Mouse (Mus musculus) spleen, adult 2 months (tissue): ENCODE data around the gene Timm44. TPM values are rescaled to one million over a fixed set of nuclear protein-coding genes. Genes with fewer than 3 reads are reported as not detected.

ENCODE experiments used
- DNase-seq, 2 experiments: peaks; one replicate each; pipeline versions ENCODE4 v3.0.0 to v3.0.0-alpha.2; 2012 to 2021; ENCODE audit warnings: low spot score in 2 of 2, low read depth in 1 of 2
- H3K27ac ChIP-seq: fragments of 200-500 bp; 2 replicates; pipeline ENCODE4 v1.5.1; 2012; ENCODE audit warnings: low read length, inconsistent platforms; ENCODE audit not compliant: insufficient read depth
- H3K27me3 ChIP-seq: fragments of 200-500 bp; 2 replicates; pipeline ENCODE4 v1.6.1; 2012; ENCODE audit warnings: mild to moderate bottlenecking, moderate library complexity, low read length, inconsistent platforms; ENCODE audit not compliant: control insufficient read depth, insufficient read depth
- H3K36me3 ChIP-seq: fragments of 200-500 bp; 2 replicates; pipeline ENCODE4 v1.6.1; 2012; ENCODE audit warnings: mild to moderate bottlenecking, low read length, inconsistent platforms; ENCODE audit not compliant: control insufficient read depth, insufficient read depth
- H3K4me1 ChIP-seq: fragments of 200-500 bp; 2 replicates; pipeline ENCODE4 v1.6.1; 2011; ENCODE audit warnings: inconsistent platforms; ENCODE audit not compliant: control insufficient read depth, insufficient read depth, insufficient read length
- H3K4me3 ChIP-seq: fragments of 200-500 bp; 2 replicates; pipeline ENCODE4 v1.5.1; 2011; ENCODE audit warnings: mild to moderate bottlenecking, inconsistent platforms; ENCODE audit not compliant: insufficient read depth, insufficient read length; ENCODE audit errors: extremely low read depth
- CTCF ChIP-seq: fragments of 200-500 bp; IDR thresholded peaks from 2 replicates; pipeline ENCODE4 v1.5.1; 2011; ENCODE audit warnings: mild to moderate bottlenecking, inconsistent platforms; ENCODE audit not compliant: insufficient read depth, insufficient read length, insufficient replicate concordance; ENCODE audit errors: extremely low read depth
- POLR2A ChIP-seq: fragments of 200-500 bp; IDR thresholded peaks from 2 replicates; pipeline ENCODE4 v1.6.1; 2011; ENCODE audit warnings: low read depth, low read length, inconsistent platforms
- WGBS: fragments of 180-500 bp; shearing (Covaris S2); methylation state at CpG from one replicate; pipeline ENCODE4 v1.1.7; 2018; 5-methylcytosine and 5-hydroxymethylcytosine counted together
- polyA plus RNA-seq: library from polyadenylated mRNA; depleted of rRNA; stranded (reverse); fragments of >200 nt; gene quantifications from 2 replicates; pipeline ENCODE4 v1.2.3, GENCODE M21; 2012; rRNA removed

Timm44 gene
- 42.1 and 42.8 TPM in 2 replicates for polyA plus RNA-seq

- Histone ChIP-seq H3K27me3 (no peaks in the 10 kb centered on the region), H3K36me3 (peaks cover 5% of the 10 kb centered on the region; the same call in 1 of the 2 replicates), H3K4me3 (peak within 1 kb of the TSS; percentile 74), H3K27ac (peak within 1 kb of the TSS; percentile 61), H3K4me1 (peaks cover 4% of the 10 kb centered on the region; the same call in 1 of the 2 replicates)
- under 1% methylated on average over 39 of the region's 39 CpGs for WGBS
- peak; percentile 81 to 93 for DNase-seq
- TF ChIP-seq POLR2A = peak; percentile 58
- TF ChIP-seq CTCF = no peak
Measured at GRCm38 (mm10) chr8:4275275-4276110, at the start of gene Timm44. Gene Timm44, minus strand, starts transcription at chr8:4275913.

- Histone ChIP-seq H3K4me3 (peak within 1 kb of the TSS; percentile 80), H3K36me3 (peaks cover 2% of the 10 kb centered on the region; the same call in 1 of the 2 replicates), H3K4me1 (peaks cover 9% of the 10 kb centered on the region), H3K27me3 (no peaks in the 10 kb centered on the region), H3K27ac (peak within 1 kb of the TSS; percentile 80)
- WGBS = under 1% methylated on average over 77 of the region's 78 CpGs
- peak; percentile 91 to 95 for DNase-seq
- TF ChIP-seq POLR2A (peak; percentile 33), CTCF (no peak)
Measured at GRCm38 (mm10) chr8:4324983-4325750, 49.5 kb upstream of the Timm44 start, which contains the start of the genes Ccl25 and Elavl1. Gene Ccl25, plus strand, starts transcription at chr8:4325210. Gene Elavl1, minus strand, starts transcription at chr8:4325413.

- peak overlapping the region; percentile 79 for H3K27ac ChIP-seq
- TF ChIP-seq POLR2A = no peak
- TF ChIP-seq CTCF = no peak
- peaks cover 2% of the 10 kb centered on the region; the same call in 1 of the 2 replicates for H3K36me3 ChIP-seq
- DNase-seq = no peak
- H3K4me3 ChIP-seq = peak overlapping the region; percentile 70
- WGBS = under 1% methylated on average over 40 of the region's 42 CpGs
- peaks cover 9% of the 10 kb centered on the region for H3K4me1 ChIP-seq
- no peaks in the 10 kb centered on the region for H3K27me3 ChIP-seq
Measured at GRCm38 (mm10) chr8:4324525-4324924, 48.8 kb upstream of the Timm44 start.

- no peak for DNase-seq
- Histone ChIP-seq H3K27ac (no peak overlapping the region), H3K4me3 (peak overlapping the region; percentile 38)
Measured at GRCm38 (mm10) chr8:4323917-4324316, 48.2 kb upstream of the Timm44 start.

GRCm38 (mm10) chr8:4322470-4322869 is 46.8 kb upstream of the Timm44 start:
- Histone ChIP-seq H3K36me3 (no peaks in the 10 kb centered on the region; the same call in 1 of the 2 replicates), H3K4me3 (no peak overlapping the region), H3K27ac (no peak overlapping the region), H3K27me3 (no peaks in the 10 kb centered on the region), H3K4me1 (peaks cover 13% of the 10 kb centered on the region)
- 39% methylated on average over 2 of the region's 2 CpGs for WGBS
- no peak for TF ChIP-seq POLR2A
- TF ChIP-seq CTCF = peak; percentile 68; the same call in 1 of the 2 replicates
- DNase-seq = peak; percentile 62 to 80

More at GRCm38 (mm10) chr8:4323917-4324316, 48.2 kb upstream of the Timm44 start:
- H3K36me3 ChIP-seq = peaks cover 2% of the 10 kb centered on the region; the same call in 1 of the 2 replicates
- H3K27me3 ChIP-seq = no peaks in the 10 kb centered on the region
- WGBS = 2% methylated on average over 6 of the region's 6 CpGs
- TF ChIP-seq CTCF = no peak
- no peak for TF ChIP-seq POLR2A
- H3K4me1 ChIP-seq = peaks cover 10% of the 10 kb centered on the region

- Histone ChIP-seq H3K4me3 (no peak overlapping the region), H3K36me3 (no peaks in the 10 kb centered on the region; the same call in 1 of the 2 replicates), H3K27ac (no peak overlapping the region), H3K27me3 (no peaks in the 10 kb centered on the region), H3K4me1 (peaks cover 13% of the 10 kb centered on the region)
- WGBS = 80% methylated on average over 2 of the region's 2 CpGs
- no peak for DNase-seq
- TF ChIP-seq CTCF = no peak
- no peak for TF ChIP-seq POLR2A
Measured at GRCm38 (mm10) chr8:4321031-4321430, 45.3 kb upstream of the Timm44 start.

- no peak overlapping the region for H3K4me3 ChIP-seq
- TF ChIP-seq CTCF (no peak), POLR2A (no peak)
- no peaks in the 10 kb centered on the region for H3K27me3 ChIP-seq
- H3K4me1 ChIP-seq = peaks cover 11% of the 10 kb centered on the region
- H3K36me3 ChIP-seq = no peaks in the 10 kb centered on the region; the same call in 1 of the 2 replicates
- DNase-seq = no peak
- no peak overlapping the region for H3K27ac ChIP-seq
- 74% methylated on average over 1 of the region's 1 CpGs for WGBS
Measured at GRCm38 (mm10) chr8:4320404-4320803, 44.7 kb upstream of the Timm44 start.
